Mouse (Mus musculus) limb, embryonic 14.5 days (tissue): ENCODE data around the gene Cers6. TPM values are rescaled to one million over a fixed set of nuclear protein-coding genes. Genes with fewer than 3 reads are reported as not detected.

Experiments used
- ATAC-seq: fragments of 200-750 bp; cut with Nextera tagmentation; 2 replicates; pipeline ENCODE4 v1.8.0; 2017; ENCODE audit warnings: low read depth, moderate number of reproducible peaks, moderate TSS enrichment; ENCODE audit not compliant: low FRiP score
- DNase-seq: peaks from one replicate; pipeline ENCODE4 v3.0.0-alpha.2; 2015; ENCODE audit warnings: low spot score
- H3K27ac ChIP-seq: fragments of 300-500 bp; sonication (generic); replicated peaks from 2 replicates; pipeline ENCODE4 v1.5.1; 2014; ENCODE audit warnings: low read depth, mild to moderate bottlenecking, low read length, moderate library complexity, mixed read lengths
- H3K27me3 ChIP-seq: fragments of 300-500 bp; sonication (generic); 2 replicates; pipeline ENCODE4 v1.6.1; 2014; ENCODE audit warnings: low read length, mixed read lengths; ENCODE audit not compliant: control insufficient read depth, insufficient read depth
- H3K36me3 ChIP-seq: fragments of 300-500 bp; sonication (generic); 2 replicates; pipeline ENCODE4 v1.6.1; 2014; ENCODE audit warnings: mild to moderate bottlenecking, low read length, moderate library complexity, mixed read lengths; ENCODE audit not compliant: control insufficient read depth, insufficient read depth
- H3K4me1 ChIP-seq: fragments of 300-500 bp; sonication (generic); 2 replicates; pipeline ENCODE4 v1.6.1; 2014; ENCODE audit warnings: antibody characterized with exemption, low read length, mixed read lengths; ENCODE audit not compliant: control insufficient read depth, insufficient read depth
- H3K4me2 ChIP-seq: fragments of 300-500 bp; sonication (generic); replicated peaks from 2 replicates; pipeline ENCODE4 v1.6.1; 2014; ENCODE audit warnings: low read depth, mild to moderate bottlenecking, low read length, moderate library complexity; ENCODE audit not compliant: severe bottlenecking
- H3K4me3 ChIP-seq: fragments of 300-500 bp; sonication (generic); replicated peaks from 2 replicates; pipeline ENCODE4 v1.5.1; 2014; ENCODE audit warnings: low read length
- H3K9ac ChIP-seq: fragments of 300-500 bp; sonication (generic); 2 replicates; pipeline ENCODE4 v1.6.1; 2014; ENCODE audit warnings: mild to moderate bottlenecking, low read depth, low read length, moderate library complexity; ENCODE audit not compliant: severe bottlenecking
- H3K9me3 ChIP-seq: fragments of 300-500 bp; sonication (generic); 2 replicates; pipeline ENCODE4 v1.6.1; 2016; ENCODE audit warnings: low read length; ENCODE audit not compliant: control insufficient read depth
- POLR2A ChIP-seq: fragments of 200-500 bp; IDR thresholded peaks from 2 replicates; pipeline ENCODE4 v1.8.0; 2012; ENCODE audit warnings: inconsistent platforms, mild to moderate bottlenecking, moderate library complexity, borderline replicate concordance; ENCODE audit not compliant: insufficient read depth, insufficient read length; ENCODE audit errors: extremely low read depth
- WGBS: fragments of 180-500 bp; shearing (Covaris S2); extraction: QIAGEN DNeasy Blood & Tissue Kit; methylation state at CpG from one replicate; pipeline ENCODE4 v1.1.7; 2014; 5-methylcytosine and 5-hydroxymethylcytosine counted together
- polyA plus RNA-seq, 2 experiments: library from polyadenylated mRNA; depleted of rRNA in 1 of 2; stranded (reverse) in 1 of 2; unstranded in 1 of 2; fragments of >200 nt; fragmentation: Nextera tagmentation in 1 of 2; extraction: Ambion mirVana in 1 of 2; gene quantifications; 2 replicates each; pipeline versions ENCODE4 v1.2.1 to v1.2.3; 2012 to 2014

Gene Cers6
- polyA plus RNA-seq, 2 experiments, result 10.7 to 30.9 TPM

DNA sequence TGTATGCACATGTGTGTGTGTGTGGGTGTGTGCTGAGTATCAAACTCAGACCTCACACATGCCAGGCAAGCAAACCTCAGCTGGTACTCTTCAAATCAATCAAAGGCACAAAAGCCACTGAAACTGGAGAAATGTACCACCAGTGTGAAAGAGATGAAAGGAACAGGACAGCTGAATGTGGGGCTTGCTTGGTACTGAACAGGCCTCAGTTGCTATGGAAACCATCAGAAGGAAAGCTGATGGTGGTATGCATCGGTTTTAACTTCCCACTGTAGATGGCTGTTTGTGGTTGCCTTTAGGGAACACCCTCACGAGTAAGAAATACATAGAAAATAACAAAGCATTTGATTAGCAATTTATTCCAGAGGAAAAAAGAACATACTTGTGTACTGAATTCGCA, 264.2 kb downstream of the Cers6 start:
- Histone ChIP-seq H3K4me3 (no peak overlapping the region), H3K9ac (no peak overlapping the region), H3K36me3 (no peaks in the 10 kb centered on the region), H3K27me3 (no peaks in the 10 kb centered on the region), H3K9me3 (no peaks in the 10 kb centered on the region), H3K4me1 (0 out of 2 replicates have a peak, but pooled peaks cover 5% of the 10 kb centered on the region), H3K4me2 (no peak overlapping the region), H3K27ac (no peak overlapping the region)
- no peak for DNase-seq
- no peak for ATAC-seq
- no peak for TF ChIP-seq POLR2A
- 75% methylated on average over 3 of the region's 3 CpGs for WGBS

DNA sequence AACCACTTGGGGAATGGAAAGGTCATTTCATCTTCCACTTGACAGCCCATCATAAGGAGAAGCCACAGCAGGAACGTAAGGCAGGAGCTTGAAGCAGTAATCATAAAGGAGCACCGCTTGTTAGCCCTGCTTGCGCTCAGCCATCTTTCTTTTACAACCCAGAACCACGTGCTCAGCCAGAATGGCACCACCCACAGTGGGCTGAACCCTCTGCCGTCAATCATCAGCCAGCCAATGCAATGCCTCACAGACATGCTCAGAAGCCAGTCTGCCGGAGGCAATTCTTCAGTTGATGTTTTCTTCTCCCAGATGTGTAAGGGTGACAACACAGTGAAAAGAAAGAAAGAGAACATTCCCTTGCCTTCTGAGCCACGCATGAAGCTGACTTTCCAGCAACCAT, 267.1 kb downstream of the Cers6 start:
- WGBS, result 72% methylated on average over 7 of the region's 7 CpGs
- Histone ChIP-seq H3K4me3 (no peak overlapping the region), H3K27ac (no peak overlapping the region), H3K9ac (no peak overlapping the region), H3K27me3 (no peaks in the 10 kb centered on the region), H3K4me1 (0 out of 2 replicates have a peak, but pooled peaks cover 5% of the 10 kb centered on the region), H3K4me2 (no peak overlapping the region), H3K36me3 (no peaks in the 10 kb centered on the region), H3K9me3 (no peaks in the 10 kb centered on the region)
- TF ChIP-seq POLR2A, result no peak
- no peak for ATAC-seq
- DNase-seq, result no peak

- Histone ChIP-seq H3K4me1 (0 out of 2 replicates have a peak, but pooled peaks cover 5% of the 10 kb centered on the region), H3K4me3 (no peak overlapping the region), H3K9ac (no peak overlapping the region), H3K9me3 (no peaks in the 10 kb centered on the region), H3K36me3 (no peaks in the 10 kb centered on the region), H3K4me2 (0 out of 2 replicates have a peak overlapping the region, but pooled peaks have one; percentile 13), H3K27ac (no peak overlapping the region), H3K27me3 (no peaks in the 10 kb centered on the region)
- peak; percentile 53; the same call in 1 of the 2 replicates for ATAC-seq
- TF ChIP-seq POLR2A, result no peak
- DNase-seq, result no peak
- WGBS, result 72% methylated on average over 10 of the region's 10 CpGs
Observed at GRCm38 (mm10) chr2:69128921-69129395, 267.7 kb downstream of the Cers6 start.

DNA sequence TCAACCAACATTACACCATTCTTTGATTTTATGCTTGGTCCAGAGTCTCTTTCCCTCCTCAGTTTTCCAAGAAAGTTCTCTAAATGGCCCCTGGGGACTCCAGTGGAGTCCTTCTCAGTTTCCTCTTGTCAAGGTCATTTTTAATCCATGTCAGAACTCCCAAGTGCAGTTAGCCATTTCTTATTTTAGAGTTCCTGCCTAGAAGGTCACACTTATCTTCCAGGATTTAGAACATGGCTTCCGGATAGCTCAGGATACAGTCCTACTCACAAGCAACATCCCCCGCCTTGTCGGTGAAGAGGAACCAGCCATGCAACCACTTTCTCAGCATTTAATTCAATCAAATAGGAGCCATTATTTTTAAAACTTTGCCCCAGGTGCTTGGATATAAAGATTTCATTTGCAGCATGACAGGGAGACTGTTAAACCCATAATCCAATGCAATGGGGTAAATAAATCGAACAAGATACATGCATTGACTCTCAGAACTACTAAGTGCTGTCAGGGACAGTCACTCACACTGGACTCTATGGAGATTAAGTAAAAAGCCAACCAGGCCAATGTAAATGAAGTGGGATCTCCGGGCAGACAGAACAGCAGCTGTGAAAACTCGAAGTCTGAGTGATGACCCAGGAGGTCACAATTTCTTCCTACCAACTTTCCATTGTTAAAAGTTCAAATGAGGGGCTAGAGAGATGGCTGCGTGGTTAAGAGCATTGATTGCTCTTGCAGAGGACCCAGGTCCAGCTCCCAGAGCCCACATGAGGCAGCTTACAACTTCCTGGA, 268.4 kb downstream of the Cers6 start:
- no peak for TF ChIP-seq POLR2A
- Histone ChIP-seq H3K4me1 (0 out of 2 replicates have a peak, but pooled peaks cover 5% of the 10 kb centered on the region), H3K27ac (no peak overlapping the region), H3K4me3 (no peak overlapping the region), H3K36me3 (no peaks in the 10 kb centered on the region), H3K27me3 (no peaks in the 10 kb centered on the region), H3K4me2 (no peak overlapping the region), H3K9ac (no peak overlapping the region), H3K9me3 (no peaks in the 10 kb centered on the region)
- ATAC-seq (no peak), DNase-seq (no peak)
- 70% methylated on average over 7 of the region's 7 CpGs for WGBS

DNA sequence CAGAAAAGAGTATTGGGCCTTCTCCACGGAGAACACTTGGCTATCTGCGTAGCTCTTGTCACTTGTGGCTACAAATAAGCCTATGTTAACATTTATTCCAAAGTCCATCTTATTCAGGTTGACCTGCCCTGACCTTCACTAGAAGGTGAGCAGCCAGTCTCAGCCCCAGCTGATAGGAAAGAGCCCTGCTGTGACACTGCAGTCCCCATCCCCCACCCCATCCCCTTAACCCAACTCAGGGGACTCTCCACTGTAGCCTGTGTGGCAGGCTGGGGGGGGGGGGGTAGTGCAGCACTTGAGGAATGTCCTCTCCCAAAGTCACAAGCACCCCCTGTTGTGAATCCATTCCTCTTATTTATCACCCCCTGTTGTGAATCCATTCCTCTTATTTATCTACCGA, 270.8 kb downstream of the Cers6 start:
- H3K27me3 ChIP-seq, result no peaks in the 10 kb centered on the region
- DNase-seq (no peak), ATAC-seq (no peak)
- no peak overlapping the region for H3K9ac ChIP-seq
- H3K4me1 ChIP-seq, result 0 out of 2 replicates have a peak, but pooled peaks cover 5% of the 10 kb centered on the region
- no peak overlapping the region for H3K4me3 ChIP-seq
- H3K9me3 ChIP-seq, result no peaks in the 10 kb centered on the region
- no peak for TF ChIP-seq POLR2A
- no peak overlapping the region for H3K4me2 ChIP-seq
- WGBS, result 82% methylated on average over 3 of the region's 3 CpGs
- H3K36me3 ChIP-seq, result no peaks in the 10 kb centered on the region
- H3K27ac ChIP-seq, result no peak overlapping the region
